Mouse (Mus musculus): ENCODE data around the gene Il10ra.

- TF ChIP-seq GATA1 (IDR thresholded peaks at IDR 0.05; ENCODE audit: low read length) = no peak
- TF ChIP-seq TAL1 (IDR thresholded peaks at IDR 0.05; ENCODE audit: low read length) = no peak
These were observed 31.6 kb upstream of the Il10ra start for GRCm38 (mm10) chr9:45300422-45301104.
